In genomic region chr10:21905616-21906015, GRCm38 (mm10) we compare ENCODE assay signal across 17 mouse cellular contexts. TPM values are rescaled to one million over a fixed set of nuclear protein-coding genes. Genes with fewer than 3 reads are reported as not detected.
A peak's percentile ranks its signal among the peaks of the same experiment; 100 is the strongest.
DNase-seq lines count a peak whose midpoint lies in the region; ATAC-seq and TF ChIP-seq lines count a peak whose summit lies in the region.
"Had no signal": no experiment of that assay in that cellular context is flagged by ENCODE, and none has a peak within 500 bp of the region (broad histone marks: within the 10 kb centered on the region; RNA-seq: fewer than 3 reads in every experiment).

No protein-coding gene starts in this region.

- H3K4me1 ChIP-seq in hindbrain, postnatal 0 days (ENCODE audit: insufficient read depth, low read length) = no peaks in the 10 kb centered on the region; the same call in 1 of the 2 replicates
- H3K4me1 ChIP-seq: heart, embryonic 13.5 days; limb, embryonic 15.5 days; lung, embryonic 15.5 days had no signal

- no peak overlapping the region for H3K27ac ChIP-seq in hindbrain, postnatal 0 days
- H3K27ac ChIP-seq: embryonic facial prominence, embryonic 12.5 days; heart, embryonic 13.5 days; limb, embryonic 15.5 days; lung, embryonic 15.5 days had no signal

- H3K9ac ChIP-seq in hindbrain, postnatal 0 days (replicated peaks; ENCODE audit: low read length) = no peak overlapping the region
- H3K9ac ChIP-seq: embryonic facial prominence, embryonic 12.5 days; heart, embryonic 13.5 days; limb, embryonic 15.5 days; lung, embryonic 15.5 days had no signal

- TF ChIP-seq CTCF in hindbrain, postnatal 0 days (IDR thresholded peaks at IDR 0.05; ENCODE audit: low read depth) = no peak

- H3K4me3 ChIP-seq in hindbrain, postnatal 0 days (ENCODE audit: low read length) = no peak overlapping the region
- H3K4me3 ChIP-seq: embryonic facial prominence, embryonic 12.5 days; heart, embryonic 13.5 days; limb, embryonic 15.5 days; lung, embryonic 15.5 days had no signal

- peak; percentile 93 for ATAC-seq in CD4-positive, CD25-positive, alpha-beta regulatory T cell, adult 4 months
- peak; percentile 76 for ATAC-seq in megakaryocyte, adult 5-6 weeks (ENCODE audit: poor library complexity, severe bottlenecking)
- no peak for ATAC-seq in hindbrain, postnatal 0 days
- ATAC-seq: Patski had no signal

- WGBS in hindbrain, postnatal 0 days = 96% methylated on average over 1 of the region's 1 CpGs

- DNase-seq in A20 (ENCODE audit: low read depth, low spot score) = peak; percentile 9
- DNase-seq in thymus, postnatal 0 days (ENCODE audit: low spot score) = peak; percentile 81
- DNase-seq in urinary bladder, postnatal 36 days (ENCODE audit: low spot score in 2 of 2) = no peak
- DNase-seq in heart, adult 11 months = no peak
- DNase-seq in hindbrain, postnatal 0 days (ENCODE audit: low spot score) = no peak
- DNase-seq: cerebellum, adult 11 months; gastrocnemius, postnatal 25 days; heart, postnatal 4 days; kidney, postnatal 10 days; layer of hippocampus, adult 9-11 months had no signal

- no peak overlapping the region for H3K4me2 ChIP-seq in hindbrain, postnatal 0 days (ENCODE audit: low read depth, low read length)
- H3K4me2 ChIP-seq: embryonic facial prominence, embryonic 12.5 days; heart, embryonic 13.5 days; limb, embryonic 15.5 days; lung, embryonic 15.5 days had no signal

- H3K27me3 ChIP-seq in hindbrain, postnatal 0 days (ENCODE audit: insufficient read depth, low read length) = no peaks in the 10 kb centered on the region
- H3K27me3 ChIP-seq: embryonic facial prominence, embryonic 12.5 days; heart, embryonic 13.5 days; limb, embryonic 15.5 days; lung, embryonic 15.5 days; Patski had no signal

- no peaks in the 10 kb centered on the region for H3K36me3 ChIP-seq in hindbrain, postnatal 0 days (ENCODE audit: insufficient read depth, low read length)
- H3K36me3 ChIP-seq: embryonic facial prominence, embryonic 12.5 days; heart, embryonic 13.5 days; limb, embryonic 15.5 days; lung, embryonic 15.5 days had no signal

- H3K9me3 ChIP-seq in hindbrain, postnatal 0 days (ENCODE audit: low read length) = no peaks in the 10 kb centered on the region
- H3K9me3 ChIP-seq: heart, embryonic 13.5 days; limb, embryonic 15.5 days; lung, embryonic 15.5 days had no signal

RNA-seq across cellular contexts. Expression of gene Sgk1, which starts 23.6 kb away (rescaled TPM):
- 10 to 100 TPM; 22.2 to 26.6 TPM for polyA plus RNA-seq in CD4-positive, CD25-positive, alpha-beta regulatory T cell, adult 4 months (2017; shearing (Covaris generic))
- total RNA-seq in megakaryocyte, adult 5-6 weeks (2015) = 27.2 and 31.3 TPM in 2 replicates
- 43.9 and 48.3 TPM in 2 replicates for total RNA-seq in megakaryocyte, adult 5-6 weeks (2017)
- 24.0 and 26.0 TPM in 2 replicates for polyA plus RNA-seq in thymus, postnatal 0 days (2015; fragmentation: Nextera tagmentation; extraction: Ambion mirVana)
- 71.8 and 75.1 TPM in 2 replicates for total RNA-seq in hindbrain, postnatal 0 days (2014; rRNA removed)
- polyA plus RNA-seq in hindbrain, postnatal 0 days (2015; fragmentation: Nextera tagmentation; extraction: Ambion mirVana) = 57.1 and 57.5 TPM in 2 replicates

Comparison
In these comparisons a context has a peak if more than half of its experiments do, and no peak if none do; other contexts are left out.
1. DNase-seq: peak in A20 (single experiment) and thymus, postnatal 0 days (single experiment); none in urinary bladder, postnatal 36 days (0 of 2), heart, adult 11 months (single experiment) and hindbrain, postnatal 0 days (single experiment).